20 mouse cellular contexts compared by ENCODE assay signal in the genomic region with DNA sequence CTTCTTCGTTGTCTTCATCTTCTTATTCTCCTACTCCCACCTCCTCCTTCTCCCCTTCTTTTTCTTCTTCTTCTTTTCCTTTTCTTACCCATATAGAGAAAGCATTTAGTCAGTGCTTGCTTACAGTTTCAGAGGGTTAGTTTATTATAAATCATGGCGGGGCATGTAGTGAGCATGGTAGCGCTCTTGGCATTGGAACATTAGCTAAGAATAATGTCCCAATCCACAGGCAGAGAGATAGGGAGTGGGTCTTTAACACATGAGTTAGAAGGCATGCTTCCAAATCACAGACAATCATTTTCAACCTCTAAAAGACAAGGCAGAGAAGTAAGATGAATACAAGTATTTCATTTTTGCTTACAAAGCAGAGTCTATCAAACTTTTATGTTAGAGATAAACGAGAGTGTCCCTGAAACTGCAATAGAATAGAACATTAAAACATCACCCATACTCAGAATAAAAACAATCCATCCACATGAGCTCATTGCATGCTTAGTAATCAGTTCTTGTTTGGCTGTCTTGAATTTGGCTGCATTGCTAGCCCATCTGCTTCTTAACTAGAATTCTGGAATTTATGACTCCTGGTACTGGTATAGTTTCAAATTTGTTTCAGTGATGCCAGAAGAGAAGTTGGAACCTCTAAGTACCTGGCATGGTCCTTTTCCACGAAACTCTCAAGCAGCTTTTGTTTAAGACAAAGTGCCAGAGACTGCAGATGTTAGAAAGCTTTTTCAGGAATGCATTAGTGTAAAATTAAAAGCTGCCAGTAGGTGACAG.
DNase-seq lines count a peak whose midpoint lies in the region; ATAC-seq and TF ChIP-seq lines count a peak whose summit lies in the region.
"Had no signal": no experiment of that assay in that cellular context is flagged by ENCODE, and none has a peak within 500 bp of the region (broad histone marks: within the 10 kb centered on the region; RNA-seq: fewer than 3 reads in every experiment).

No protein-coding gene starts in this region.

- H3K4me3 ChIP-seq in cerebellum, adult 2 months (replicated peaks; ENCODE audit: insufficient read depth, low read depth, low read length): no peak overlapping the region
- no peak overlapping the region for H3K4me3 ChIP-seq in hindbrain, postnatal 0 days (ENCODE audit: low read length)
- H3K4me3 ChIP-seq in hindbrain, embryonic 16.5 days (ENCODE audit: low read length): no peak overlapping the region
- no peak overlapping the region for H3K4me3 ChIP-seq in lung, adult 2 months (replicated peaks; ENCODE audit: extremely low read depth, low read depth, low read length)
- H3K4me3 ChIP-seq: embryonic facial prominence, embryonic 12.5 days; heart, embryonic 15.5 days had no signal

- 35% methylated on average over 5 of the region's 5 CpGs for WGBS in cerebellum, adult 2 months
- 71% methylated on average over 5 of the region's 5 CpGs for WGBS in hindbrain, postnatal 0 days
- WGBS in hindbrain, embryonic 16.5 days: 81% methylated on average over 5 of the region's 5 CpGs
- 58% methylated on average over 5 of the region's 5 CpGs for WGBS in lung, adult 2 months

- ATAC-seq in hindbrain, postnatal 0 days: no peak
- no peak for ATAC-seq in hindbrain, embryonic 16.5 days
- ATAC-seq: CD4-positive, CD25-positive, alpha-beta regulatory T cell, adult 4 months; lung, postnatal 0 days; midbrain, embryonic 16.5 days had no signal

- H3K9me3 ChIP-seq in hindbrain, postnatal 0 days (ENCODE audit: low read length): no peaks in the 10 kb centered on the region
- no peaks in the 10 kb centered on the region for H3K9me3 ChIP-seq in hindbrain, embryonic 16.5 days (ENCODE audit: control insufficient read depth, low read length)
- H3K9me3 ChIP-seq: embryonic facial prominence, embryonic 12.5 days; heart, embryonic 15.5 days had no signal

- DNase-seq in cerebellum, postnatal 10 days: peak; percentile 47 to 52
- DNase-seq in cerebellum, adult 2 months: no peak
- peak; percentile 5 for DNase-seq in hindbrain, postnatal 0 days (ENCODE audit: low spot score)
- peak; percentile 36 for DNase-seq in Muller cell, postnatal 12 days (ENCODE audit: inconsistent ontology term)
- DNase-seq in layer of hippocampus, adult 8-10 months (ENCODE audit: low spot score in 2 of 2): peak; percentile 34 to 50
- no peak for DNase-seq in lung, adult 2 months
- DNase-seq in adrenal gland, postnatal 4 days (ENCODE audit: low spot score in 2 of 2): no peak
- DNase-seq: cerebellum, adult 11-12 months; heart, adult 18-20 months; kidney, adult 9 months; kidney, postnatal 4 days; right cerebral cortex, postnatal 4 days had no signal

- H3K4me1 ChIP-seq in cerebellum, adult 2 months (ENCODE audit: control insufficient read depth, insufficient read depth, low read length): no peaks in the 10 kb centered on the region
- H3K4me1 ChIP-seq in hindbrain, postnatal 0 days (ENCODE audit: insufficient read depth, low read length): no peaks in the 10 kb centered on the region
- H3K4me1 ChIP-seq in hindbrain, embryonic 16.5 days (ENCODE audit: control insufficient read depth, insufficient read depth, low read depth, low read length): no peaks in the 10 kb centered on the region
- no peaks in the 10 kb centered on the region for H3K4me1 ChIP-seq in lung, adult 2 months (ENCODE audit: control insufficient read depth, insufficient read depth, low read length)
- H3K4me1 ChIP-seq: embryonic facial prominence, embryonic 12.5 days; heart, embryonic 15.5 days had no signal

- no peak for TF ChIP-seq POLR2A in cerebellum, adult 2 months (IDR thresholded peaks at IDR 0.05; ENCODE audit: borderline replicate concordance, insufficient read depth, low read length)
- no peak for TF ChIP-seq POLR2A in lung, adult 2 months (IDR thresholded peaks at IDR 0.05; ENCODE audit: borderline replicate concordance, extremely low read depth, low read depth, low read length)

- H3K4me2 ChIP-seq in hindbrain, postnatal 0 days (ENCODE audit: low read depth, low read length): no peak overlapping the region
- no peak overlapping the region for H3K4me2 ChIP-seq in hindbrain, embryonic 16.5 days (ENCODE audit: low read length)
- H3K4me2 ChIP-seq: embryonic facial prominence, embryonic 12.5 days; heart, embryonic 15.5 days had no signal

- no peaks in the 10 kb centered on the region for H3K27me3 ChIP-seq in cerebellum, adult 2 months (ENCODE audit: control insufficient read depth, insufficient read depth, low read length)
- no peaks in the 10 kb centered on the region for H3K27me3 ChIP-seq in hindbrain, postnatal 0 days (ENCODE audit: insufficient read depth, low read length)
- H3K27me3 ChIP-seq in hindbrain, embryonic 16.5 days (replicated peaks; ENCODE audit: control insufficient read depth, insufficient read depth, low read length): no peaks in the 10 kb centered on the region
- H3K27me3 ChIP-seq: embryonic facial prominence, embryonic 12.5 days; heart, embryonic 15.5 days had no signal

- no peak overlapping the region for H3K9ac ChIP-seq in hindbrain, postnatal 0 days (replicated peaks; ENCODE audit: low read length)
- no peak overlapping the region for H3K9ac ChIP-seq in hindbrain, embryonic 16.5 days (ENCODE audit: low read depth, low read length)
- H3K9ac ChIP-seq: embryonic facial prominence, embryonic 12.5 days; heart, embryonic 15.5 days; liver, embryonic 14.5 days had no signal

- TF ChIP-seq CTCF in cerebellum, adult 2 months (IDR thresholded peaks at IDR 0.05; ENCODE audit: borderline replicate concordance, insufficient read depth, low read depth, low read length): no peak
- TF ChIP-seq CTCF in hindbrain, postnatal 0 days (IDR thresholded peaks at IDR 0.05; ENCODE audit: low read depth): no peak
- no peak for TF ChIP-seq CTCF in lung, adult 2 months (IDR thresholded peaks at IDR 0.05; ENCODE audit: insufficient read depth, low read length)

- no peak overlapping the region for H3K27ac ChIP-seq in cerebellum, adult 2 months (ENCODE audit: insufficient read depth, low read length)
- no peak overlapping the region for H3K27ac ChIP-seq in hindbrain, postnatal 0 days
- no peak overlapping the region for H3K27ac ChIP-seq in hindbrain, embryonic 16.5 days (ENCODE audit: low read depth, low read length)
- H3K27ac ChIP-seq: embryonic facial prominence, embryonic 12.5 days; heart, embryonic 15.5 days; liver, embryonic 14.5 days had no signal

- H3K36me3 ChIP-seq in hindbrain, postnatal 0 days (ENCODE audit: insufficient read depth, low read length): no peaks in the 10 kb centered on the region
- no peaks in the 10 kb centered on the region for H3K36me3 ChIP-seq in hindbrain, embryonic 16.5 days (ENCODE audit: control insufficient read depth, insufficient read depth, low read length)
- H3K36me3 ChIP-seq: embryonic facial prominence, embryonic 12.5 days; G1E; heart, embryonic 15.5 days had no signal

Comparison
In these comparisons a context has a peak if more than half of its experiments do, and no peak if none do; other contexts are left out.
1. DNase-seq: peak in cerebellum, postnatal 10 days (2 of 2), hindbrain, postnatal 0 days (single experiment), Muller cell, postnatal 12 days (single experiment) and layer of hippocampus, adult 8-10 months (2 of 2); none in cerebellum, adult 2 months (0 of 2), lung, adult 2 months (single experiment) and adrenal gland, postnatal 4 days (0 of 2).